Mouse (Mus musculus) neural tube, embryonic 12.5 days (tissue): ENCODE data around the gene Adgrl3. TPM values are rescaled to one million over a fixed set of nuclear protein-coding genes. Genes with fewer than 3 reads are reported as not detected.

Source experiments
- ATAC-seq: fragments of 200-750 bp; cut with Nextera tagmentation; 2 replicates; pipeline ENCODE4 v1.8.0; 2017; ENCODE audit warnings: low read depth, mild to moderate bottlenecking, moderate TSS enrichment, moderate library complexity; ENCODE audit not compliant: low FRiP score
- H3K27ac ChIP-seq: fragments of 300-500 bp; sonication (generic); 2 replicates; pipeline ENCODE4 v1.5.1; 2016
- H3K27me3 ChIP-seq: fragments of 300-500 bp; sonication (generic); replicated peaks from 2 replicates; pipeline ENCODE4 v1.6.1; 2016; ENCODE audit warnings: mild to moderate bottlenecking
- H3K36me3 ChIP-seq: fragments of 300-500 bp; sonication (generic); 2 replicates; pipeline ENCODE4 v1.6.1; 2016; ENCODE audit warnings: mild to moderate bottlenecking
- H3K4me1 ChIP-seq: fragments of 300-500 bp; sonication (generic); 2 replicates; pipeline ENCODE4 v1.6.1; 2016
- H3K4me2 ChIP-seq: fragments of 300-500 bp; sonication (generic); replicated peaks from 2 replicates; pipeline ENCODE4 v1.6.1; 2016; ENCODE audit warnings: mild to moderate bottlenecking
- H3K4me3 ChIP-seq: fragments of 300-500 bp; sonication (generic); 2 replicates; pipeline ENCODE4 v1.5.1; 2016
- H3K9ac ChIP-seq: fragments of 300-500 bp; sonication (generic); 2 replicates; pipeline ENCODE4 v1.6.1; 2016; ENCODE audit warnings: mild to moderate bottlenecking
- H3K9me3 ChIP-seq: fragments of 300-500 bp; sonication (generic); 2 replicates; pipeline ENCODE4 v1.6.1; 2016; ENCODE audit warnings: mild to moderate bottlenecking
- WGBS: fragments of 180-500 bp; shearing (Covaris S2); methylation state at CpG from one replicate; pipeline ENCODE4 v1.1.7; 2016; 5-methylcytosine and 5-hydroxymethylcytosine counted together
- polyA plus RNA-seq: library from polyadenylated mRNA; unstranded; fragments of >200 nt; fragmentation: Nextera tagmentation; extraction: Ambion mirVana; gene quantifications from 2 replicates; pipeline ENCODE4 v1.2.1, GENCODE M21; 2016

Adgrl3 gene
- polyA plus RNA-seq, 1 experiment from 2014 or later: 38.2 TPM

DNA sequence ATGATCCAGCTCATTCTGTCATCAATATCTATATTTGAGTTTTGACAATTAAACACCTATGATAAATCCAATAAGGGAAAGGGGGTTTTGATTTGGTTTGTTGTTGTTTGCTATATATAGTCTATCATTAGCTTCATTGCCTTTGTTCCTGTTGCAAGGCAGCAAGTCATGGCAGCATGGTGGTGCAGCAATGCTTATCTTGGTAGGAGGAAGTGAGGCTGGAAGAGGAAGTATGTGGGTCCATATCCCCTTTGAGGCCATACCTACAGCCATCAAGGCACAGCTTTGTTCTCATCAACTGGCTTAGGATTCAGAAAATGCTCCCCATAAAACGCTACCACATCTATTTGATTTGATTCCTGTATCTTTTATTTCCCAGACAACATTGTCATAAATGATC lies 58.1 kb downstream of the Adgrl3 start:
- H3K36me3 ChIP-seq: no peaks in the 10 kb centered on the region
- H3K9me3 ChIP-seq: no peaks in the 10 kb centered on the region
- ATAC-seq: no peak
- no peak overlapping the region for H3K27ac ChIP-seq
- no peak overlapping the region for H3K4me2 ChIP-seq
- WGBS: 87% methylated on average over 1 of the region's 1 CpGs
- no peak overlapping the region for H3K9ac ChIP-seq
- H3K27me3 ChIP-seq: no peaks in the 10 kb centered on the region
- no peak overlapping the region for H3K4me3 ChIP-seq
- no peaks in the 10 kb centered on the region for H3K4me1 ChIP-seq

DNA sequence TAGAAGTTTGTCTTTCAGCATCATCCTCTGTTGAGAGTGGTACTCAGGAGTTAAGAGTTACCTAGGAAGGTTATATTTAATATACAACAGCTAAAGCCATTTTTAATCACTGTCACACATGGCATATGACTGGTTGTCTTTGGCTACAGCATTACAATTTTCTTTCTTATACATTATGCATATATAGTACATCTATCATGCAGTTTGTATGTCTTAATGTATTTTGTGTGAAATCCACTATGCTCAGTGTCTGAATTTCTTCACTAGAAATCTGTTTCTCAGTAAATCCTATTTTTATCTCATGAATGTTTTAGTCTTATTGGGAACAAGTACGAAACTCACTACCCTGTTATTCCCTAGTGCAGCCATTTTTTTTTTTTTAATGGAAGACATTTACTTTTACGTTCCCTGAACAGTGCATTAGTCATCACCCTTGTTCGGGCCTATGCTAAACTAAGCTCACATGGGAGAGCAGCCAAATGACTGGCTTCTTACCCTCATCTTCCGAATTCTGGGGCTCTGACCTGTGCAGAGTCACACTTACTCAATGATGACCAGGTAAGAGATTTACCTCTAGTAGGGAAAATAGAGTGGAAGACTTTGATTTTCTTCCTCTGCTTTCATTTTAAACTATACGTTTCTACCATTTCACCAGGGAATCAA lies 63.9 kb downstream of the Adgrl3 start:
- no peaks in the 10 kb centered on the region for H3K27me3 ChIP-seq
- H3K9ac ChIP-seq: no peak overlapping the region
- no peak overlapping the region for H3K27ac ChIP-seq
- H3K4me1 ChIP-seq: no peaks in the 10 kb centered on the region
- no peaks in the 10 kb centered on the region for H3K36me3 ChIP-seq
- no peak overlapping the region for H3K4me3 ChIP-seq
- H3K4me2 ChIP-seq: no peak overlapping the region
- no peak for ATAC-seq
- 82% methylated on average over 5 of the region's 5 CpGs for whole genome bisulfite sequencing
- H3K9me3 ChIP-seq: no peaks in the 10 kb centered on the region

DNA sequence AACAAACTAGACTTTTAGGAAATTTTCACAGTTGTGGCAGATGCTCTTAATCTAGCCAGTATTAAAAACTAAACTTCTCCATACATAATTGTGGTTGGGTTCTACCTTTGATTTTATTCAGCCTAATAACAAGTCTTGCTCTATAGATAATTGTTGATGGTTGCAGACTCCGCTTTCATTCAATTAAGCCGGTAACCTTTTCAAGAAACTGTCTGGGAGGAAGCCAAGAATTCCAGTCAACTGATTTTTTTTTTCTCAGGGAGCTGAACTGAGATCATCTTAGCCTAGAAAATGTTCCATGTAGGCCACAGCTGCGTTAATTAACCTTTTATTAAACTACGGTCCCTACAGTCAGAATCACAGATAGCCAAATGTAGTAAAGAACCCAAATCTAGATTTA lies 65.2 kb downstream of the Adgrl3 start:
- no peaks in the 10 kb centered on the region for H3K9me3 ChIP-seq
- ATAC-seq: no peak
- 76% methylated on average over 4 of the region's 4 CpGs for WGBS

DNA sequence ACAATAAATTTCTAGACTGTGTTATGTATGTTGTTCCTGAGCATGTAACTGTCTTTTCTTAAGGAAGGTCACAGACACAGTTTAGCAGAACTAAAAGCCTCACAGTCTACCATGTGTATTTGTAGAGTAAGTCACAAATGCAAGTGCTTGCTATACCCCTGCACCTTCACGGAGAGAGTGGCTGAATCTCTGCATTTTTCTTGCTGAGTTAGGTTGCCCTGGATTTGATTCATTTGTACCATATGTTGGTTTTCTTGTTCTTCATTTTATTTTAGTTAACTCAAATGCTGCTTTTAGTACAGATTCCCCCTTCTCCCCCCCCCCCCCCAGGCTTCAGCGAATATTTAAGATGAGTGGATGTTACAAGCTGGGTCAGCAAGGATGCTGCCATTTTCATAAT lies 68.7 kb downstream of the Adgrl3 start:
- Histone ChIP-seq H3K4me2 (no peak overlapping the region), H3K9ac (no peak overlapping the region), H3K36me3 (no peaks in the 10 kb centered on the region), H3K4me1 (no peaks in the 10 kb centered on the region), H3K27ac (no peak overlapping the region), H3K4me3 (no peak overlapping the region), H3K27me3 (no peaks in the 10 kb centered on the region), H3K9me3 (no peaks in the 10 kb centered on the region)
- ATAC-seq: no peak
- 83% methylated on average over 2 of the region's 2 CpGs for WGBS

More for the DNA sequence above, 65.2 kb downstream of the Adgrl3 start:
- Histone ChIP-seq H3K36me3 (no peaks in the 10 kb centered on the region), H3K27me3 (no peaks in the 10 kb centered on the region), H3K4me3 (no peak overlapping the region), H3K4me1 (no peaks in the 10 kb centered on the region), H3K4me2 (no peak overlapping the region), H3K9ac (no peak overlapping the region), H3K27ac (no peak overlapping the region)

DNA sequence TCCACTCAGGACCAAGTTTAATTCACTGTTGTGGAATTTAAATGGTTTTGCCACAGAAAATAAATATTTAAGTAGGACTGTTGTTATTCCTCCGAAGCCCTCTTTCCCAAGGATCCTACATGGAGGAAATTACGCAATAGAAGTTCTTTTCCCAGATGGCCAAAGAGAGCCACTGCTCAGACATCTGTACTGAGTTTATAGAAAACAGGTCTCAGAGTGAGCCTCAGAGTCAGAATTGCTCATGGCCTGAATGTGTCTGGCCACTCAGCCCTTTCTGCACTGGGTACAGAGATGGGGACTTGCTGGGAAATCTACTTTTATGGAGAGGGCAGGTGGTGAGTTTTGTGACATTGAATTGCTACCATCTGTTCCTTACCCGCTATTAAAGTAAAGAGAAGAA lies 74.7 kb downstream of the Adgrl3 start:
- 78% methylated on average over 3 of the region's 3 CpGs for WGBS
- no peak for ATAC-seq
- Histone ChIP-seq H3K4me2 (no peak overlapping the region), H3K9me3 (no peaks in the 10 kb centered on the region), H3K4me1 (no peaks in the 10 kb centered on the region), H3K27me3 (no peaks in the 10 kb centered on the region), H3K27ac (no peak overlapping the region), H3K36me3 (no peaks in the 10 kb centered on the region), H3K4me3 (no peak overlapping the region), H3K9ac (no peak overlapping the region)

DNA sequence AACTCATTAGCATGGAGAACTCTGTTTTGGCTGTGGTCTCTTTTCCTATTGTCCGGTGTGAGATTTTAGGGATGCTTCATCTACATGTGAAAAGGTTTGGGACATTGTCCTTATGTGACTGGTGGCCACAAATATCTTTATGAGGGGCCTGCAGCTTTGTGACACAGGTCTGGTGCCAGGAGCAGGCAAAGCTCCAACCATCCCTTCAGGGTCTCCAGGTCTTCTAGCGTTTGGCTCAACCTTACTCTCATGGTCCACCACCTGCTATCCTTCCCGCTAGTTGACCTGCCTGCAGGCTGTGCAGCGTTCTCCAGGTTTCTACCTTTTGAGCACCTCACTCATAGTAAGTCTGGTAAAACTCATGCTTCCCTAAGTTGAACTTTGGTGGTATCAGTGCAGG lies 77.2 kb downstream of the Adgrl3 start:
- H3K9ac ChIP-seq: no peak overlapping the region
- ATAC-seq: no peak
- no peak overlapping the region for H3K27ac ChIP-seq
- no peaks in the 10 kb centered on the region for H3K9me3 ChIP-seq
- H3K4me2 ChIP-seq: no peak overlapping the region
- no peaks in the 10 kb centered on the region for H3K36me3 ChIP-seq
- no peaks in the 10 kb centered on the region for H3K27me3 ChIP-seq
- H3K4me3 ChIP-seq: no peak overlapping the region
- no peaks in the 10 kb centered on the region for H3K4me1 ChIP-seq
- WGBS: 92% methylated on average over 4 of the region's 4 CpGs

DNA sequence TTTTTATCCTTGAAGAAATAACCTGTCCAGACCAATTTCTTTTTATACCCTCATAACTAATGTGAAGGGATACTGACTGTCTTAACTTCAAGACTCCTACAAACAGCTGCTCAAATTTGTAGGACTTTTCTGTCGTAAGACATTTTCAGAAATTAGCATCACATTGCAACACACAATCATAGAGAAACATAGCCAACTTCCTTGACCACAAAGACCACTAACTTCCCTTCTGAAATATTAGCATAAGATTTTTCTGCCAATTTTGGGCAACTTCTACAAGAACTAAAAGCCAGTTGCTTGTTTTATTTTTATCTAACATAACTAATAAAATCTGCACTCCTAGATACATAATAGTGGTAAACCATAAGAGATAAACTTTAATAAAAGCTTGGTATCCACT lies 87.5 kb downstream of the Adgrl3 start:
- no peaks in the 10 kb centered on the region for H3K4me1 ChIP-seq
- no peak overlapping the region for H3K4me3 ChIP-seq
- H3K27ac ChIP-seq: no peak overlapping the region
- no peak for ATAC-seq
- WGBS: 95% methylated on average over 1 of the region's 1 CpGs
- no peaks in the 10 kb centered on the region for H3K36me3 ChIP-seq
- H3K4me2 ChIP-seq: no peak overlapping the region
- no peak overlapping the region for H3K9ac ChIP-seq
- H3K9me3 ChIP-seq: no peaks in the 10 kb centered on the region
- H3K27me3 ChIP-seq: no peaks in the 10 kb centered on the region

DNA sequence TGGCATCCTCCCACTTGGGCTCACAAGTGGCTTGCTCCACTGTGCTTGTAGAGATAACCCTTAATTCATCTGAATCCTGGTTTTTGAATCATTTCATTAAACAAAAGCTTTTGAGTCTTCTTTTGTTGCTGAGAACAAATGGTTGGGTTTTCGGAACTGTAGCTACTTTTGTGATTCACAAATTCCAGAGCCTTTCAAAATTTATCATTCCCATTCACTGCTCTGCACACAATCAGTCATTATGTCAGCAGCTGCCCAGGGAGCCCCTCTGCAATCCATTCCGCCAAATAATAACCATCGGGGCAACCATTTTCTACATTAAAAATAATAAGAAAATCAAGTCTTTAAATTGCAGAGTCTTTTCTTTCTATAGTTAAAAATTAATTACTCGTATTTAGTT lies 104.5 kb downstream of the Adgrl3 start:
- H3K9me3 ChIP-seq: no peaks in the 10 kb centered on the region
- 31% methylated on average over 4 of the region's 4 CpGs for WGBS
- H3K36me3 ChIP-seq: no peaks in the 10 kb centered on the region
- H3K9ac ChIP-seq: no peak overlapping the region
- H3K4me1 ChIP-seq: no peaks in the 10 kb centered on the region; the same call in 1 of the 2 replicates
- no peak overlapping the region for H3K4me3 ChIP-seq
- H3K4me2 ChIP-seq: no peak overlapping the region
- no peak overlapping the region for H3K27ac ChIP-seq
- no peaks in the 10 kb centered on the region for H3K27me3 ChIP-seq
- ATAC-seq: no peak

DNA sequence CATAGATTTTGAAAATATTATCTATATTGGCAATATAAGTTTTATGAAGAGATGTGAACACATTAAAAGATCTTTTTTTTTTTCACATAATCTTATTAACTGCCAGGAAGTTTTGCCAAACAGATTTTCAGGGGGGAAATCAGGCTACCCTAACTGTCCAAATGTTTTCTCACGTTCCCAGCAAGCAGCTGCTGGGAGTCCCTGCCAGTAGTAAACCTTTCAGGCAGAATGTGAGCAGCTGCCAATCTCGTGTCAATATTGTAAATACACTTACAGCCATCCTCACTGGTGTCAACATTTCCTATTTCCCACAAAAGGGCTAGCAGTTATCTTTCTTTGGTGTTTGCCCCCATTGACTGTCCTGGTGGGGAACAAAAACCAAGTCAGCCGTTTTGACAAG lies 107.7 kb downstream of the Adgrl3 start:
- no peak overlapping the region for H3K9ac ChIP-seq
- ATAC-seq: no peak
- no peaks in the 10 kb centered on the region; the same call in 1 of the 2 replicates for H3K4me1 ChIP-seq
- H3K27me3 ChIP-seq: no peaks in the 10 kb centered on the region
- no peak overlapping the region for H3K4me3 ChIP-seq
- no peak overlapping the region for H3K4me2 ChIP-seq
- no peaks in the 10 kb centered on the region for H3K9me3 ChIP-seq
- WGBS: 67% methylated on average over 3 of the region's 3 CpGs
- no peaks in the 10 kb centered on the region for H3K36me3 ChIP-seq
- no peak overlapping the region for H3K27ac ChIP-seq

DNA sequence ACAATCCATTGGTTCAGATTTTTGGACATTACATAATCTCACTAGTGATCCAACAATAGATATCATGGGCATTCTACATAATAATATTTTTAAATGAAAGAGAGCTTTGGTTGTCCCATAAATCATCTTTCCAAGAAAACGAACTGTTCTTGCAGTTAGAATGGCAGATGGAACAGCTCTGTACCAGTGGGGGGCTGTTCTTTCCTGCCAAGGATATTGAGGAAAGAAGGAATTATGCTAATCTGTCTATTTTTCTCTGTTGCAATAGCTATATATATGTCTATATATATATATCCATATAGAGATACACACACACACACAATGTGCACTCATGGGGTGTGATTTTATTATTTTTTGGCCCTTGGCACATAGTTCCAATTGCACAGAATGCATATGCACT lies 116.5 kb downstream of the Adgrl3 start:
- no peaks in the 10 kb centered on the region for H3K9me3 ChIP-seq
- WGBS: 76% methylated on average over 1 of the region's 1 CpGs
- H3K4me2 ChIP-seq: no peak overlapping the region
- no peak overlapping the region for H3K9ac ChIP-seq
- no peaks in the 10 kb centered on the region for H3K36me3 ChIP-seq
- no peak overlapping the region for H3K4me3 ChIP-seq
- no peaks in the 10 kb centered on the region for H3K4me1 ChIP-seq
- ATAC-seq: no peak
- no peak overlapping the region for H3K27ac ChIP-seq
- H3K27me3 ChIP-seq: no peaks in the 10 kb centered on the region

DNA sequence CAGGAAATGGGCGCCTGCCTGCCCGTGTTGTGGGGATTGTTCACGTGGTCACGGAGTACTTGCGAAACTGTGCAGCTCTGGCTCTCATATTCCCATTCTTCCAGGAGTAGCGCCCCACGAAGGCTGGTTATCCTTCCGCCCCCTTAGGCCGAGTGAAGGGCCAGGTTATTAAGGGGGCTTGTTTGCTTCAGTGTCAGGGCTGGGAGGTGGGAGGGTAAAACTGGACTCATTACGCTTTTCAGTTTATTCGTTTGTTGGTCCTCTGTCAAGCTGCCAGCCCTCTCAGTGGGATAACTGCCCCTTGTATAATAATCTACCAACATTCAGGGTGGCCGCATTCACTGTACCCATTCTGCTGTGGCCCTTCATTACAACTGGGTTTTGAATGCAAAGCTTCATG lies 135.9 kb downstream of the Adgrl3 start:
- Histone ChIP-seq H3K36me3 (no peaks in the 10 kb centered on the region), H3K27ac (no peak overlapping the region), H3K4me2 (no peak overlapping the region), H3K4me1 (peaks cover 4% of the 10 kb centered on the region; the same call in 1 of the 2 replicates), H3K4me3 (no peak overlapping the region), H3K9ac (no peak overlapping the region), H3K27me3 (no peaks in the 10 kb centered on the region), H3K9me3 (no peaks in the 10 kb centered on the region)
- 58% methylated on average over 12 of the region's 12 CpGs for WGBS
- ATAC-seq: no peak

DNA sequence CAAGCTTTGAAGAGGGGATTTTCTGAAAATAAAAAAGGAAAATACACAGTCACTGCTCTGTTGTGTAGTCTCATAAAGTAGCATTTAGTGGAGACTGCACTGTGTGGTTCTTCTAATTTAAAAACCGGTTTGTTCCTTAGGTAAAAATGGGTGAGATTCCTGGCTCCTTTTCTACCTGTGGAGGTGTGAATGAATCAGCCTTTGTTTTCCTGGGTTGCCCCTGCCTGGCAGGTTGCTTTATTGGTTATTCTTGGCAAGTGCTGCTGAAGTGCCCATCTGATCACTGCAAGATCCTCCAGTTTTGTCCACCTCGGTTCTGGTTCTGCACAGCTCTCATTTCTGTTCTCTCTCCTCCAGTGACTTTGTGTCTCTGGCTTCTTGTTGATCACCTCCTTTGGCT lies 136.3 kb downstream of the Adgrl3 start:
- H3K4me3 ChIP-seq: no peak overlapping the region
- WGBS: 43% methylated on average over 2 of the region's 2 CpGs
- no peak overlapping the region for H3K27ac ChIP-seq
- no peaks in the 10 kb centered on the region for H3K36me3 ChIP-seq
- peaks cover 4% of the 10 kb centered on the region; the same call in 1 of the 2 replicates for H3K4me1 ChIP-seq
- no peak overlapping the region for H3K9ac ChIP-seq
- H3K9me3 ChIP-seq: no peaks in the 10 kb centered on the region
- ATAC-seq: no peak
- H3K4me2 ChIP-seq: no peak overlapping the region
- H3K27me3 ChIP-seq: no peaks in the 10 kb centered on the region

DNA sequence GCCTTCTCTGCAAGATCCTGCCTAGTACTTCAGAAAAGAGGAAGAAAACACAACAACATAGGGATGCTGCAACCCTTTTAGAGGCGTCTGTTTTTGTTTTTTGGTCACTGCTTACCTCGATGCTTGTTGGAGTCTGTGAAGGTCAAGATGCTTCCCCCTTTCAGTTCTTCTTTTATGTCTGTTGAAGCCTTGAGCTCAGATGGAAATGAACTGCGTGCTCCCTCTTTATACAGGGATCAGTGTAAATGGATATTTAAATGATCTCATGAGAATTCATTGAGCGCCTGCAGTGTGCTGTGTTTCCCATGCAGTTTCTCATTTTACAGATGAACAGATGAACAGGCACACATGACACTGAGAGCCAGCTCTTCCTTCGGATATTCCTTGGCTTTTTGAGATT lies 136.9 kb downstream of the Adgrl3 start:
- no peak overlapping the region for H3K4me2 ChIP-seq
- H3K9me3 ChIP-seq: no peaks in the 10 kb centered on the region
- no peaks in the 10 kb centered on the region for H3K27me3 ChIP-seq
- H3K36me3 ChIP-seq: no peaks in the 10 kb centered on the region
- no peak for ATAC-seq
- no peak overlapping the region for H3K4me3 ChIP-seq
- 40% methylated on average over 5 of the region's 5 CpGs for WGBS
- H3K9ac ChIP-seq: no peak overlapping the region
- no peak overlapping the region for H3K27ac ChIP-seq
- peaks cover 4% of the 10 kb centered on the region; the same call in 1 of the 2 replicates for H3K4me1 ChIP-seq
